Mouse (Mus musculus): Measurements from ENCODE around the gene Pradc1.
A peak's percentile ranks its signal among the peaks of the same experiment; 100 is the strongest.

Gene Pradc1

GRCm38 (mm10) chr6:85451664-85452410, at the start of gene Pradc1:
Pradc1 (minus strand) TSS chr6:85451970.
- DNase-seq = peak; percentile 98 to 99

GRCm38 (mm10) chr6:85500416-85500815, 48.6 kb upstream of the Pradc1 start:
- no peak for DNase-seq

GRCm38 (mm10) chr6:85498147-85498546, 46.4 kb upstream of the Pradc1 start:
- DNase-seq = peak in 1 of 2 experiments; percentile 36

GRCm38 (mm10) chr6:85496976-85497375, 45.2 kb upstream of the Pradc1 start:
- DNase-seq = no peak

GRCm38 (mm10) chr6:85491606-85492005, 39.8 kb upstream of the Pradc1 start:
- no peak for DNase-seq

- no peak for DNase-seq
These were observed 38.5 kb upstream of the Pradc1 start for GRCm38 (mm10) chr6:85490252-85490651.

GRCm38 (mm10) chr6:85489717-85490116, 37.9 kb upstream of the Pradc1 start:
- DNase-seq = no peak

GRCm38 (mm10) chr6:85488510-85488909, 36.7 kb upstream of the Pradc1 start:
- no peak for DNase-seq

- no peak for DNase-seq
These were observed 34.0 kb upstream of the Pradc1 start for GRCm38 (mm10) chr6:85485738-85486137.

- no peak for DNase-seq
These were observed 32.3 kb upstream of the Pradc1 start for GRCm38 (mm10) chr6:85483843-85484721.

- DNase-seq = peak; percentile 8 to 51
These were observed 28.9 kb upstream of the Pradc1 start for GRCm38 (mm10) chr6:85480685-85481084.

- DNase-seq = no peak
These were observed 28.2 kb upstream of the Pradc1 start for GRCm38 (mm10) chr6:85479979-85480378.

- DNase-seq = no peak
These were observed 26.6 kb upstream of the Pradc1 start for GRCm38 (mm10) chr6:85478416-85478815.

GRCm38 (mm10) chr6:85477366-85477917, 25.7 kb upstream of the Pradc1 start:
- DNase-seq = peak in 1 of 2 experiments; percentile 10

- DNase-seq = no peak
These were observed 23.8 kb upstream of the Pradc1 start for GRCm38 (mm10) chr6:85475581-85475980.

- DNase-seq = no peak
These were observed 20.8 kb upstream of the Pradc1 start for GRCm38 (mm10) chr6:85472542-85472941.

- no peak for DNase-seq
These were observed 20.2 kb upstream of the Pradc1 start for GRCm38 (mm10) chr6:85471962-85472361.

GRCm38 (mm10) chr6:85469660-85470430, 18.1 kb upstream of the Pradc1 start:
- DNase-seq = no peak

- DNase-seq = no peak
These were observed 13.6 kb upstream of the Pradc1 start for GRCm38 (mm10) chr6:85465381-85465780.

GRCm38 (mm10) chr6:85459621-85460020, 7.9 kb upstream of the Pradc1 start:
- DNase-seq = no peak

GRCm38 (mm10) chr6:85452816-85453215, 1.0 kb upstream of the Pradc1 start:
- no peak for DNase-seq

- DNase-seq = no peak
These were observed 568 bp upstream of the Pradc1 start for GRCm38 (mm10) chr6:85452411-85452665.
